Mouse (Mus musculus): ENCODE data around the gene Syt2. TPM values are rescaled to one million over a fixed set of nuclear protein-coding genes. Genes with fewer than 3 reads are reported as not detected.

Gene Syt2
- polyA plus RNA-seq, 1 experiment from 2014 or later: 1.0 TPM

- no peak overlapping the region for H3K4me3 ChIP-seq (ENCODE audit: low read depth, low read length)
- no peak for TF ChIP-seq CTCF (IDR thresholded peaks at IDR 0.05; ENCODE audit: low read depth)
- no peaks in the 10 kb centered on the region for H3K27me3 ChIP-seq (ENCODE audit: insufficient read depth, low read length)
- WGBS: 60% methylated on average over 9 of the region's 9 CpGs
- DNase-seq (peak; percentile 27), ATAC-seq (ENCODE audit: insufficient read depth) (no peak)
- H3K9ac ChIP-seq: no peak overlapping the region
- H3K9me3 ChIP-seq (ENCODE audit: low read depth, low read length): no peaks in the 10 kb centered on the region
- H3K36me3 ChIP-seq (ENCODE audit: insufficient read depth): no peaks in the 10 kb centered on the region
- no peak overlapping the region for H3K4me2 ChIP-seq
- peak overlapping the region; percentile 97; the same call in 1 of the 2 replicates for H3K27ac ChIP-seq (ENCODE audit: low read depth)
- peaks cover 21% of the 10 kb centered on the region for H3K4me1 ChIP-seq (ENCODE audit: insufficient read depth)
Measured at GRCm38 (mm10) chr1:134805471-134805870, 159.0 kb downstream of the Syt2 start.

Small RNAs within 50 kb of the gene (microRNA-seq; reads per million reads assigned to microRNA genes)
- not detected for gene Gm22232 (ENCODE audit: borderline number of aligned reads)

Other genes starting within 250 kb of the Syt2 start
- 33.9 and 37.8 TPM in 2 replicates for gene Cyb5r1, start 241.1 kb upstream of the Syt2 start, polyA plus RNA-seq (2014; fragmentation: Nextera tagmentation; extraction: Ambion mirVana)
- 83.9 and 86.8 TPM in 2 replicates for gene Adipor1, start 231.3 kb upstream of the Syt2 start, polyA plus RNA-seq (2014; fragmentation: Nextera tagmentation; extraction: Ambion mirVana)
- gene Klhl12, start 191.1 kb upstream of the Syt2 start, polyA plus RNA-seq (2014; fragmentation: Nextera tagmentation; extraction: Ambion mirVana): 26.6 and 29.9 TPM in 2 replicates
- gene Rabif, start 152.0 kb upstream of the Syt2 start, polyA plus RNA-seq (2014; fragmentation: Nextera tagmentation; extraction: Ambion mirVana): 38.4 and 39.6 TPM in 2 replicates
- gene Mgat4e, start 97.0 kb upstream of the Syt2 start, polyA plus RNA-seq (2014; fragmentation: Nextera tagmentation; extraction: Ambion mirVana): 0.27 TPM in 1 of 2 replicates, not detected in the other
- gene Kdm5b, start 86.5 kb upstream of the Syt2 start, polyA plus RNA-seq (2014; fragmentation: Nextera tagmentation; extraction: Ambion mirVana): 54.7 and 59.0 TPM in 2 replicates